Mouse (Mus musculus) heart, adult 2 months (tissue): ENCODE data around the gene Kdm5b. TPM values are rescaled to one million over a fixed set of nuclear protein-coding genes. Genes with fewer than 3 reads are reported as not detected.
"Not testable (repeated sequence)": the region's sequence is repeated elsewhere in the genome, so short reads cannot be mapped to it uniquely, and the experiment has no call there.

Experiments
- DNase-seq, 2 experiments: peaks; one replicate each; pipeline ENCODE4 v3.0.0; 2021
- H3K27ac ChIP-seq: fragments of 200-600 bp; 2 replicates; pipeline ENCODE4 v1.8.1; 2022
- H3K27me3 ChIP-seq: fragments of 200-500 bp; 2 replicates; pipeline ENCODE4 v1.6.1; 2012; ENCODE audit warnings: mild to moderate bottlenecking, low read length, inconsistent platforms, mixed read lengths; ENCODE audit not compliant: control insufficient read depth, insufficient read depth
- H3K36me3 ChIP-seq: fragments of 200-500 bp; 2 replicates; pipeline ENCODE4 v1.6.1; 2012; ENCODE audit warnings: low read length, inconsistent platforms; ENCODE audit not compliant: control insufficient read depth, insufficient read depth
- H3K4me1 ChIP-seq: fragments of 200-500 bp; 2 replicates; pipeline ENCODE4 v1.6.1; 2011; ENCODE audit warnings: low read length; ENCODE audit not compliant: control insufficient read depth, insufficient read depth
- H3K4me3 ChIP-seq: fragments of 200-600 bp; 2 replicates; pipeline ENCODE4 v1.8.1; 2022
- H3K79me2 ChIP-seq: fragments of 200-500 bp; replicated peaks from 2 replicates; pipeline ENCODE4 v1.6.1; 2012; ENCODE audit warnings: mild to moderate bottlenecking, inconsistent platforms, low read length, moderate library complexity, mixed read lengths; ENCODE audit not compliant: control insufficient read depth, insufficient read depth
- H3K9ac ChIP-seq: fragments of 200-500 bp; 2 replicates; pipeline ENCODE4 v1.6.1; 2012; ENCODE audit warnings: low read depth, mild to moderate bottlenecking, control low read depth, inconsistent platforms, low read length, mixed read lengths
- CTCF ChIP-seq: fragments of 200-600 bp; IDR thresholded peaks from 2 replicates; pipeline ENCODE4 v1.8.1; 2022; ENCODE audit warnings: antibody characterized with exemption, mild to moderate bottlenecking, moderate library complexity
- EP300 ChIP-seq: fragments of 200-500 bp; IDR thresholded peaks from 2 replicates; pipeline ENCODE4 v1.6.1; 2011; ENCODE audit warnings: low read depth, low read length, control low read depth; ENCODE audit not compliant: insufficient read depth
- POLR2A ChIP-seq: fragments of 200-500 bp; IDR thresholded peaks from 2 replicates; pipeline ENCODE4 v1.6.1; 2011; ENCODE audit warnings: mild to moderate bottlenecking, low read depth, low read length, control low read depth; ENCODE audit not compliant: insufficient read depth
- WGBS: fragments of 180-500 bp; shearing (Covaris S2); methylation state at CpG from one replicate; pipeline ENCODE4 v1.1.7; 2018; 5-methylcytosine and 5-hydroxymethylcytosine counted together
- intact Hi-C: fragments of 180-260 bp; cut with DNase I; formaldehyde crosslinking; loops from one replicate; pipeline ENCODE4 v1.15.1; 2025
- polyA plus RNA-seq: library from polyadenylated mRNA; depleted of rRNA; stranded (reverse); fragments of >200 nt; gene quantifications from 2 replicates; pipeline ENCODE4 v1.2.3, GENCODE M21; 2012
- total RNA-seq, 2 experiments: library from RNA; stranded (reverse); gene quantifications; 2 replicates each; pipeline ENCODE4 v1.2.3; 2021

The Kdm5b gene
- total and polyA plus RNA-seq, 3 experiments = 3.3 to 13.2 (median 11.6) TPM

GRCm38 (mm10) chr1:134516491-134517198 is 43.3 kb upstream of the Kdm5b start:
- Histone ChIP-seq H3K27me3 (no peaks in the 10 kb centered on the region), H3K4me3 (no peak overlapping the region), H3K36me3 (no peaks in the 10 kb centered on the region), H3K4me1 (peaks cover 4% of the 10 kb centered on the region; the same call in 1 of the 2 replicates), H3K9ac (no peak overlapping the region), H3K79me2 (no peaks in the 10 kb centered on the region), H3K27ac (no peak overlapping the region)
- DNase-seq = no peak
- TF ChIP-seq CTCF = no peak
- TF ChIP-seq EP300 = no peak
- no peak for TF ChIP-seq POLR2A
- intact Hi-C loops = loop anchor here (5.0 kb wide), 1 partner anchor 91 kb away; no protein-coding TSS in a partner anchor
- 36% methylated on average over 4 of the region's 4 CpGs for WGBS

DNA sequence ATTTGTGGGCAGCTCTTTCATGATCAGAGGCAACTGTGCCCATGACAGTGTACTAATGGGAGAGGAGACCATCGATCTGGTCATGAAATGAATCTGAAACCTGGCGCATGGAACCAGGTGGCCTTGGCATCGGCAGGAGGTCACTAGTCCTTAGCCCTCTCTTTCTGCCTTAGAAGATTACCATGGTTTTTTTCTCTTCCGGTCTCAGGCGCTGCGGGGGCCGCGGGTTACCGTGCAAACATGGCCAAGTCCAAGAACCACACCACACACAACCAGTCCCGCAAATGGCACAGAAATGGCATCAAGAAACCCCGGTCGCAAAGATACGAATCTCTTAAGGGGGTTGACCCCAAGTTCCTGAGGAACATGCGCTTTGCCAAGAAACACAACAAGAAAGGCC is 42.1 kb upstream of the Kdm5b start:
- not testable (repeated sequence) for H3K79me2 ChIP-seq, H3K27ac ChIP-seq, DNase-seq, H3K9ac ChIP-seq, H3K4me3 ChIP-seq, H3K36me3 ChIP-seq, H3K4me1 ChIP-seq, H3K27me3 ChIP-seq
- intact Hi-C loops = loop anchor here (1.0 to 5.0 kb wide), 2 partner anchors 89 to 336 kb away; no protein-coding TSS in a partner anchor
- WGBS = 78% methylated on average over 14 of the region's 14 CpGs

GRCm38 (mm10) chr1:134518677-134519076 is 41.3 kb upstream of the Kdm5b start:
- 2% methylated on average over 7 of the region's 7 CpGs for WGBS

GRCm38 (mm10) chr1:134519201-134519600 is 40.8 kb upstream of the Kdm5b start:
- H3K27ac ChIP-seq, H3K36me3 ChIP-seq, H3K4me1 ChIP-seq, DNase-seq, H3K27me3 ChIP-seq, H3K4me3 ChIP-seq, H3K79me2 ChIP-seq, H3K9ac ChIP-seq: not testable (repeated sequence)
- 81% methylated on average over 5 of the region's 5 CpGs for WGBS
- intact Hi-C loops = loop anchor here (5.0 kb wide), 1 partner anchor 88 kb away; no protein-coding TSS in a partner anchor

More at GRCm38 (mm10) chr1:134518677-134519076, 41.3 kb upstream of the Kdm5b start:
- Histone ChIP-seq H3K27ac (no peak overlapping the region), H3K79me2 (no peaks in the 10 kb centered on the region), H3K9ac (no peak overlapping the region), H3K4me3 (no peak overlapping the region), H3K27me3 (no peaks in the 10 kb centered on the region), H3K4me1 (peaks cover 4% of the 10 kb centered on the region; the same call in 1 of the 2 replicates), H3K36me3 (no peaks in the 10 kb centered on the region)
- TF ChIP-seq POLR2A (no peak), EP300 (peak; percentile 74), CTCF (peak; percentile 86)
- DNase-seq = peak; percentile 78 to 87
- intact Hi-C loops = loop anchor here (1.0 to 5.0 kb wide), 2 partner anchors 89 to 336 kb away; no protein-coding TSS in a partner anchor

GRCm38 (mm10) chr1:134520001-134520721 is 39.8 kb upstream of the Kdm5b start:
- Histone ChIP-seq H3K4me1 (peaks cover 2% of the 10 kb centered on the region; the same call in 1 of the 2 replicates), H3K27me3 (no peaks in the 10 kb centered on the region), H3K36me3 (no peaks in the 10 kb centered on the region), H3K79me2 (no peaks in the 10 kb centered on the region), H3K4me3 (no peak overlapping the region), H3K9ac (no peak overlapping the region), H3K27ac (no peak overlapping the region)
- intact Hi-C loops = loop anchor here (5.0 kb wide), 1 partner anchor 72 kb away; no protein-coding TSS in a partner anchor
- no peak for DNase-seq
- 68% methylated on average over 8 of the region's 8 CpGs for WGBS
- TF ChIP-seq CTCF (no peak), POLR2A (no peak), EP300 (no peak)

GRCm38 (mm10) chr1:134521163-134521562 is 38.8 kb upstream of the Kdm5b start:
- TF ChIP-seq EP300 (no peak), POLR2A (no peak), CTCF (no peak)
- WGBS = 77% methylated on average over 7 of the region's 7 CpGs
- intact Hi-C loops = loop anchor here (5.0 kb wide), 1 partner anchor 71 kb away; no protein-coding TSS in a partner anchor

More at GRCm38 (mm10) chr1:134521163-134521562, 38.8 kb upstream of the Kdm5b start:
- Histone ChIP-seq H3K36me3 (no peaks in the 10 kb centered on the region), H3K79me2 (no peaks in the 10 kb centered on the region), H3K9ac (no peak overlapping the region), H3K27ac (no peak overlapping the region), H3K4me1 (peaks cover 2% of the 10 kb centered on the region; the same call in 1 of the 2 replicates), H3K4me3 (no peak overlapping the region), H3K27me3 (no peaks in the 10 kb centered on the region)
- no peak for DNase-seq
